Comparison of ENCODE assay signal across 11 mouse cellular contexts in genomic region chr13:73345102-73345890, GRCm38 (mm10). TPM values are rescaled to one million over a fixed set of nuclear protein-coding genes. Genes with fewer than 3 reads are reported as not detected.
A peak's percentile ranks its signal among the peaks of the same experiment; 100 is the strongest.
DNase-seq lines count a peak whose midpoint lies in the region; ATAC-seq and TF ChIP-seq lines count a peak whose summit lies in the region.
"Had no signal": no experiment of that assay in that cellular context is flagged by ENCODE, and none has a peak within 500 bp of the region (broad histone marks: within the 10 kb centered on the region; RNA-seq: fewer than 3 reads in every experiment).

No protein-coding gene starts in this region.

- no peak overlapping the region for H3K9ac ChIP-seq in heart, embryonic 11.5 days (ENCODE audit: low read depth, low read length)
- no peak overlapping the region for H3K9ac ChIP-seq in kidney, embryonic 16.5 days (replicated peaks; ENCODE audit: low read length)
- H3K9ac ChIP-seq: embryonic facial prominence, embryonic 13.5 days; hindbrain, embryonic 15.5 days; limb, embryonic 15.5 days had no signal

- no peaks in the 10 kb centered on the region for H3K27me3 ChIP-seq in heart, embryonic 11.5 days (ENCODE audit: control insufficient read depth, insufficient read depth, low read length)
- no peaks in the 10 kb centered on the region for H3K27me3 ChIP-seq in testis, adult 2 months (ENCODE audit: control insufficient read depth, insufficient read depth, low read length)
- H3K27me3 ChIP-seq in midbrain, embryonic 10.5 days (ENCODE audit: low read depth, poor library complexity, severe bottlenecking), result no peaks in the 10 kb centered on the region
- H3K27me3 ChIP-seq in kidney, embryonic 16.5 days (ENCODE audit: insufficient read depth, low read length), result peaks cover 5% of the 10 kb centered on the region; the same call in 1 of the 2 replicates
- H3K27me3 ChIP-seq: embryonic facial prominence, embryonic 13.5 days; hindbrain, embryonic 15.5 days; limb, embryonic 15.5 days had no signal

- 0 out of 2 replicates have a peak overlapping the region, but pooled peaks have one; percentile 37 for H3K4me2 ChIP-seq in heart, embryonic 11.5 days
- H3K4me2 ChIP-seq in kidney, embryonic 16.5 days (replicated peaks; ENCODE audit: low read depth, low read length), result no peak overlapping the region
- H3K4me2 ChIP-seq: embryonic facial prominence, embryonic 13.5 days; hindbrain, embryonic 15.5 days; limb, embryonic 15.5 days had no signal

- H3K36me3 ChIP-seq in heart, embryonic 11.5 days (ENCODE audit: control insufficient read depth, insufficient read depth, low read length), result no peaks in the 10 kb centered on the region
- no peaks in the 10 kb centered on the region for H3K36me3 ChIP-seq in testis, adult 2 months (ENCODE audit: control insufficient read depth, insufficient read depth, low read length)
- H3K36me3 ChIP-seq in midbrain, embryonic 10.5 days, result no peaks in the 10 kb centered on the region
- no peaks in the 10 kb centered on the region for H3K36me3 ChIP-seq in kidney, embryonic 16.5 days (ENCODE audit: insufficient read depth, low read length)
- H3K36me3 ChIP-seq: embryonic facial prominence, embryonic 13.5 days; hindbrain, embryonic 15.5 days; limb, embryonic 15.5 days had no signal

- no peaks in the 10 kb centered on the region for H3K9me3 ChIP-seq in heart, embryonic 11.5 days (replicated peaks; ENCODE audit: control insufficient read depth, low read length)
- H3K9me3 ChIP-seq in midbrain, embryonic 10.5 days (replicated peaks), result no peaks in the 10 kb centered on the region
- no peaks in the 10 kb centered on the region for H3K9me3 ChIP-seq in kidney, embryonic 16.5 days (ENCODE audit: low read length)
- H3K9me3 ChIP-seq: embryonic facial prominence, embryonic 13.5 days; hindbrain, embryonic 15.5 days; limb, embryonic 15.5 days had no signal

- peak; percentile 26; the same call in 1 of the 2 replicates for TF ChIP-seq CTCF in testis, adult 2 months (IDR thresholded peaks at IDR 0.05; ENCODE audit: control insufficient read depth, insufficient read depth, insufficient replicate concordance, low read depth, low read length)

- H3K27ac ChIP-seq in heart, embryonic 11.5 days (ENCODE audit: low read depth, low read length), result no peak overlapping the region
- H3K27ac ChIP-seq in testis, adult 2 months (ENCODE audit: control insufficient read depth, insufficient read depth, low read depth, low read length), result no peak overlapping the region
- H3K27ac ChIP-seq in midbrain, embryonic 10.5 days (replicated peaks), result no peak overlapping the region
- H3K27ac ChIP-seq in kidney, embryonic 16.5 days (ENCODE audit: low read length), result no peak overlapping the region
- H3K27ac ChIP-seq: embryonic facial prominence, embryonic 13.5 days; hindbrain, embryonic 15.5 days; limb, embryonic 15.5 days had no signal

- TF ChIP-seq POLR2A in testis, adult 2 months (IDR thresholded peaks at IDR 0.05; ENCODE audit: control insufficient read depth, low read depth, low read length), result no peak

- no peak for DNase-seq in heart, postnatal 25 days (ENCODE audit: low spot score)
- DNase-seq in testis, postnatal 14 days (ENCODE audit: low spot score), result no peak
- DNase-seq in thymus, postnatal 4 days, result peak; percentile 63
- no peak for DNase-seq in midbrain, embryonic 10.5 days (ENCODE audit: low spot score)

- intact Hi-C loops in heart, postnatal 25 days (cut with DNase I), result no loop called here

- no peak for ATAC-seq in heart, embryonic 11.5 days (replicated peaks; ENCODE audit: insufficient number of reproducible peaks, low FRiP score, low TSS enrichment)
- 0 out of 2 replicates have a peak, but pooled peaks have one; percentile 69 for ATAC-seq in erythroblast, adult 5-6 weeks (replicated peaks; ENCODE audit: low FRiP score, poor library complexity, severe bottlenecking)
- ATAC-seq in kidney, embryonic 16.5 days (ENCODE audit: low FRiP score, low TSS enrichment), result no peak

- WGBS in heart, embryonic 11.5 days (ENCODE audit: insufficient replicate concordance), result 64% methylated on average over 9 of the region's 9 CpGs
- 80% methylated on average over 9 of the region's 9 CpGs for WGBS in midbrain, embryonic 10.5 days
- WGBS in kidney, embryonic 16.5 days, result 80% methylated on average over 9 of the region's 9 CpGs

- H3K4me1 ChIP-seq in heart, embryonic 11.5 days (ENCODE audit: control insufficient read depth, insufficient read depth, low read length), result 0 out of 2 replicates have a peak, but pooled peaks cover 4% of the 10 kb centered on the region
- no peaks in the 10 kb centered on the region for H3K4me1 ChIP-seq in testis, adult 2 months (ENCODE audit: control insufficient read depth, insufficient read depth, low read length)
- peaks cover 9% of the 10 kb centered on the region for H3K4me1 ChIP-seq in midbrain, embryonic 10.5 days
- no peaks in the 10 kb centered on the region for H3K4me1 ChIP-seq in kidney, embryonic 16.5 days (ENCODE audit: insufficient read depth, low read length)
- H3K4me1 ChIP-seq: hindbrain, embryonic 15.5 days; limb, embryonic 15.5 days had no signal

- no peak overlapping the region for H3K4me3 ChIP-seq in heart, embryonic 11.5 days (ENCODE audit: low read depth, low read length)
- no peak overlapping the region for H3K4me3 ChIP-seq in testis, adult 2 months (ENCODE audit: control insufficient read depth, low read depth, low read length)
- no peak overlapping the region for H3K4me3 ChIP-seq in midbrain, embryonic 10.5 days
- no peak overlapping the region for H3K4me3 ChIP-seq in kidney, embryonic 16.5 days (ENCODE audit: low read length)
- H3K4me3 ChIP-seq: embryonic facial prominence, embryonic 13.5 days; hindbrain, embryonic 15.5 days; limb, embryonic 15.5 days had no signal

RNA-seq across cellular contexts. Expression of gene Ndufs6, which starts 17.0 kb away (rescaled TPM):
- 545 and 546 TPM in 2 replicates for polyA plus RNA-seq in heart, embryonic 11.5 days (2014; fragmentation: Nextera tagmentation; extraction: Ambion mirVana)
- total RNA-seq in heart, postnatal 25 days (2021), result 1,000 to 10,000 TPM; 1,182 to 1,218 TPM
- 137 and 150 TPM in 2 replicates for polyA plus RNA-seq in testis, adult 2 months (2012; rRNA removed)
- total RNA-seq in erythroblast, adult 5-6 weeks (2015; ENCODE audit: low replicate concordance), result 40.3 and 51.6 TPM in 2 replicates
- total RNA-seq in erythroblast, adult 5-6 weeks (2017; ENCODE audit: low replicate concordance), result 20.6 and 47.0 TPM in 2 replicates
- polyA plus RNA-seq in midbrain, embryonic 10.5 days (2016; fragmentation: Nextera tagmentation; extraction: Ambion mirVana), result 386 and 389 TPM in 2 replicates
- 391 and 393 TPM in 2 replicates for polyA plus RNA-seq in kidney, embryonic 16.5 days (2015; fragmentation: Nextera tagmentation; extraction: Ambion mirVana)

RNA-seq across cellular contexts. Expression of gene Mrpl36, which starts 17.0 kb away (rescaled TPM):
- polyA plus RNA-seq in heart, embryonic 11.5 days (2014; fragmentation: Nextera tagmentation; extraction: Ambion mirVana), result 155 and 170 TPM in 2 replicates
- 10 to 100 TPM; 52.7 to 54.5 TPM for total RNA-seq in heart, postnatal 25 days (2021)
- 29.1 and 30.1 TPM in 2 replicates for polyA plus RNA-seq in testis, adult 2 months (2012; rRNA removed)
- 7.5 and 28.6 TPM in 2 replicates for total RNA-seq in erythroblast, adult 5-6 weeks (2015; ENCODE audit: low replicate concordance)
- total RNA-seq in erythroblast, adult 5-6 weeks (2017; ENCODE audit: low replicate concordance), result 12.5 and 12.9 TPM in 2 replicates
- 130 and 149 TPM in 2 replicates for polyA plus RNA-seq in midbrain, embryonic 10.5 days (2016; fragmentation: Nextera tagmentation; extraction: Ambion mirVana)
- 115 and 127 TPM in 2 replicates for polyA plus RNA-seq in kidney, embryonic 16.5 days (2015; fragmentation: Nextera tagmentation; extraction: Ambion mirVana)
